Mouse (Mus musculus): ENCODE data around the gene Cav3. TPM values are rescaled to one million over a fixed set of nuclear protein-coding genes. Genes with fewer than 3 reads are reported as not detected.

The Cav3 gene
- not detected in 2 replicates for total RNA-seq (2014; rRNA removed)
- polyA plus RNA-seq (2015; fragmentation: Nextera tagmentation; extraction: Ambion mirVana): 0.13 TPM in 2 replicates

GRCm38 (mm10) chr6:112459341-112459749 is at the start of gene Cav3:
Gene Cav3, plus strand, starts transcription at chr6:112459505.
- DNase-seq: no peak
- TF ChIP-seq CTCF (IDR thresholded peaks at IDR 0.05; ENCODE audit: low read depth): no peak
- ATAC-seq: no peak
- 65% methylated on average over 12 of the region's 12 CpGs for WGBS
- no peaks in the 10 kb centered on the region for H3K4me1 ChIP-seq (ENCODE audit: insufficient read depth)
- H3K27ac ChIP-seq (ENCODE audit: low read depth, low read length): no peak within 1 kb of the TSS
- H3K27me3 ChIP-seq (ENCODE audit: insufficient read depth, low read length): no peaks in the 10 kb centered on the region
- H3K4me3 ChIP-seq (ENCODE audit: low read depth, low read length): no peak within 1 kb of the TSS
- H3K4me2 ChIP-seq (ENCODE audit: low read depth): no peak within 1 kb of the TSS
- no peaks in the 10 kb centered on the region for H3K9me3 ChIP-seq (ENCODE audit: low read length)
- no peaks in the 10 kb centered on the region for H3K36me3 ChIP-seq (ENCODE audit: insufficient read depth)
- H3K9ac ChIP-seq: no peak within 1 kb of the TSS

DNA sequence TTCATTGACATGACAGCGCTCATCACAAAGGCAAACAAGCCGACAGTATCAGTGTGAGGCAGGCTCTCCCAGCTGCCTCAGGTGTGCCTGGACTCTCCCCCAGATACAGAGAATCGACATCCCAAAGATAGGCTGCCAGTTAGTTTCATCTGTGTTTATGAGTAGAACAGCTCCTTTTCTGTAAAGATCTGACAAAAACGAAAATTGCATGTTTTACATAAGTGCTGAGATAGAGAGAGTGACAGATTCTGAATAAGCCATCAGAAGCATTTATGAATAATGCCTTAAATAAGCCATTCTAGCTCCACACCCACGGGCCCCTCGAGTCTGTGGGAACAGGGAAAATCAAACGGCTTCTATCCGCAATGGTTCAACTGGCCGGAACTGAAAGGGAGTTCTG is 40.0 kb upstream of the Cav3 start:
- Histone ChIP-seq H3K4me2 (ENCODE audit: low read depth) (peak overlapping the region; percentile 3; the same call in 1 of the 2 replicates), H3K27me3 (ENCODE audit: insufficient read depth, low read length) (no peaks in the 10 kb centered on the region), H3K4me1 (ENCODE audit: insufficient read depth) (no peaks in the 10 kb centered on the region), H3K9ac (no peak overlapping the region), H3K4me3 (ENCODE audit: low read depth, low read length) (no peak overlapping the region), H3K9me3 (ENCODE audit: low read length) (no peaks in the 10 kb centered on the region; the same call in 1 of the 2 replicates), H3K36me3 (ENCODE audit: insufficient read depth) (no peaks in the 10 kb centered on the region), H3K27ac (ENCODE audit: low read depth, low read length) (peak overlapping the region; percentile 67; the same call in 1 of the 2 replicates)
- no peak for TF ChIP-seq CTCF (IDR thresholded peaks at IDR 0.05; ENCODE audit: low read depth)
- peak; percentile 74 for ATAC-seq
- 54% methylated on average over 9 of the region's 9 CpGs for WGBS
- DNase-seq: peak; percentile 39

GRCm38 (mm10) chr6:112420883-112421282 is 38.4 kb upstream of the Cav3 start:
- Histone ChIP-seq H3K9ac (no peak overlapping the region), H3K4me3 (ENCODE audit: low read depth, low read length) (no peak overlapping the region), H3K36me3 (ENCODE audit: insufficient read depth) (no peaks in the 10 kb centered on the region), H3K27ac (ENCODE audit: low read depth, low read length) (no peak overlapping the region), H3K9me3 (ENCODE audit: low read length) (no peaks in the 10 kb centered on the region; the same call in 1 of the 2 replicates), H3K4me1 (ENCODE audit: insufficient read depth) (no peaks in the 10 kb centered on the region), H3K27me3 (ENCODE audit: insufficient read depth, low read length) (no peaks in the 10 kb centered on the region), H3K4me2 (ENCODE audit: low read depth) (no peak overlapping the region)
- ATAC-seq: no peak
- WGBS: 96% methylated on average over 1 of the region's 1 CpGs
- no peak for DNase-seq
- peak; percentile 24; the same call in 1 of the 2 replicates for TF ChIP-seq CTCF (IDR thresholded peaks at IDR 0.05; ENCODE audit: low read depth)

GRCm38 (mm10) chr6:112423746-112424501 is 35.4 kb upstream of the Cav3 start:
- Histone ChIP-seq H3K9me3 (ENCODE audit: low read length) (no peaks in the 10 kb centered on the region; the same call in 1 of the 2 replicates), H3K4me3 (ENCODE audit: low read depth, low read length) (no peak overlapping the region), H3K27me3 (ENCODE audit: insufficient read depth, low read length) (no peaks in the 10 kb centered on the region), H3K27ac (ENCODE audit: low read depth, low read length) (0 out of 2 replicates have a peak overlapping the region, but pooled peaks have one; percentile 15), H3K36me3 (ENCODE audit: insufficient read depth) (no peaks in the 10 kb centered on the region), H3K4me2 (ENCODE audit: low read depth) (no peak overlapping the region), H3K9ac (no peak overlapping the region), H3K4me1 (ENCODE audit: insufficient read depth) (no peaks in the 10 kb centered on the region)
- no peak for TF ChIP-seq CTCF (IDR thresholded peaks at IDR 0.05; ENCODE audit: low read depth)
- DNase-seq (peak; percentile 76), ATAC-seq (peak; percentile 47)
- WGBS: 67% methylated on average over 8 of the region's 8 CpGs

DNA sequence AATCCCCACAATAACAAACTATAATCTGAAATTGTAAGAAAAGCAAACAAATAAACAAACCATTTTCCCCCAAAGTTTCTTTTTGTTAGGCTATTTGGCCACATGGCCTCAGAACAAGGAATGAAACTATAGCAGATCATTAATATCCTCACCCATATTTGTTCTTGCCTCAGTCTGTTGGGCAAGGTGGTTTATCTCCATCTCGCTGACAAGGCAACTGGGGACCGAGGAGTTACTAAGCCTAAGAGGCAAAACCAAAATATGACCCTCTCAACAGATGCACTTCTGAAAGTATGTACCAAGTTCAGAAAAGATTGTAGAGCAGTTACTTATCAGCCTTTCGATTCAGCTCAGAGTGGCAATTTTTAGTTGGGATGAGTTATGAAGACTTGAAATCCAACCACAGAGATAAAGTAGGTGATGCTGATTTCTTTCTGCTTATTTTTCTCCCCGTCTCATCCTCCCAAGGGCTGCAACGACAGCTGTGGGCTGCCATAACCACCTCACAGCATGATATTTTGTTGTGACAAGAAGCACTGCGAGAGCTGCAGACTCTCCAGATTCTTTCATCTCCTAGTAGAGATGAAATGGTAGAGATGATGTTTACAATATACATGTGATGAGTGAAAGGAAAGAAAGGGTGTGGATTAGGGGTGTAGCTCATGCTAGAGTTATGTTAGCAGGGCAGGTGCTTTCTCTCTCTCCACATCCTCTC is 33.1 kb upstream of the Cav3 start:
- Histone ChIP-seq H3K4me2 (ENCODE audit: low read depth) (no peak overlapping the region), H3K4me1 (ENCODE audit: insufficient read depth) (no peaks in the 10 kb centered on the region), H3K4me3 (ENCODE audit: low read depth, low read length) (no peak overlapping the region), H3K36me3 (ENCODE audit: insufficient read depth) (no peaks in the 10 kb centered on the region), H3K27me3 (ENCODE audit: insufficient read depth, low read length) (no peaks in the 10 kb centered on the region), H3K27ac (ENCODE audit: low read depth, low read length) (no peak overlapping the region), H3K9me3 (ENCODE audit: low read length) (no peaks in the 10 kb centered on the region; the same call in 1 of the 2 replicates), H3K9ac (no peak overlapping the region)
- 68% methylated on average over 6 of the region's 6 CpGs for WGBS
- TF ChIP-seq CTCF (IDR thresholded peaks at IDR 0.05; ENCODE audit: low read depth): no peak
- ATAC-seq: 0 out of 2 replicates have a peak, but pooled peaks have one; percentile 16
- no peak for DNase-seq

DNA sequence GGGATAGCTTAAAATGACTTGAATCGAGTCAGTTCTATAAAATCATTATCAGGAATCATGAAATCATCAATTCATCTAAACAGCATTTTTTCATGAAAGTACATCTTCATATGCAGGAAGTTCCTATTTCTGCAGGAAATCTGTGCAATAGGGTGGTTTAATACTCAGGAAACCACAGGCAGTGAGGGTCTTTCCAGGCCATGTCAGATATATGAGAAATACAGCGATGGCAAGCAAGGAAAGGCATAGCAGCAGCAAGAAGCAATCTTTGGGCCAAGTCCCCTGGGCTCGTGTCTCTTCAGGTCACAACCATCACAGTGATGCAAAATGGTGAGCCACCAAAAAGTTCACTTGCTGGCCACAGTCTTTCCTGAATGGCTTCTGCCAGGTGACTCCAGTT is 13.6 kb upstream of the Cav3 start:
- WGBS: 94% methylated on average over 3 of the region's 3 CpGs
- no peaks in the 10 kb centered on the region for H3K27me3 ChIP-seq (ENCODE audit: insufficient read depth, low read length)
- H3K27ac ChIP-seq (ENCODE audit: low read depth, low read length): no peak overlapping the region
- H3K4me2 ChIP-seq (ENCODE audit: low read depth): no peak overlapping the region
- TF ChIP-seq CTCF (IDR thresholded peaks at IDR 0.05; ENCODE audit: low read depth): no peak
- H3K9me3 ChIP-seq (ENCODE audit: low read length): no peaks in the 10 kb centered on the region
- no peak overlapping the region for H3K9ac ChIP-seq
- ATAC-seq (no peak), DNase-seq (no peak)
- no peak overlapping the region for H3K4me3 ChIP-seq (ENCODE audit: low read depth, low read length)
- H3K36me3 ChIP-seq (ENCODE audit: insufficient read depth): no peaks in the 10 kb centered on the region
- H3K4me1 ChIP-seq (ENCODE audit: insufficient read depth): no peaks in the 10 kb centered on the region

DNA sequence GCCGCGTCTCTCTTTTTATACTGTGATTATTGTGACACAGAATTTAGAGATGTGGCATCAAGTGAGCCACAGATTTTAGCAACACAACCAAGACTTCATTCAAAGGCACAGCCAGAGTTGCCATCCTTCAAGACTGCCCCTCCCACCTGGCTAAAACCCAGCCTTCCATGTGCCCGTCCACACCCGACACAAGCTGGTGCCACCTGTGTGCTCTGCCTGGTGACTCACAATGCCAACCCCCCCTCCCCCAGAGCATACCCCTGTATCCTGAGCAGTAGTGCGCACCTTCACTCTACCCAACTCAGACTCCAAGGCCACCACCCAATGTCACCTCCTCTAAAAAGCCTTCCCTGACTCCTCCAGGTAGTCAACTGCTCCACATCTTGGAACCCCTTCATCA is 2.2 kb downstream of the Cav3 start:
- ATAC-seq: no peak
- H3K9me3 ChIP-seq (ENCODE audit: low read length): no peaks in the 10 kb centered on the region
- WGBS: 90% methylated on average over 5 of the region's 5 CpGs
- H3K9ac ChIP-seq: no peak overlapping the region
- no peaks in the 10 kb centered on the region for H3K36me3 ChIP-seq (ENCODE audit: insufficient read depth)
- DNase-seq: no peak
- H3K27ac ChIP-seq (ENCODE audit: low read depth, low read length): no peak overlapping the region
- H3K4me2 ChIP-seq (ENCODE audit: low read depth): no peak overlapping the region
- H3K4me1 ChIP-seq (ENCODE audit: insufficient read depth): no peaks in the 10 kb centered on the region
- no peaks in the 10 kb centered on the region for H3K27me3 ChIP-seq (ENCODE audit: insufficient read depth, low read length)
- TF ChIP-seq CTCF (IDR thresholded peaks at IDR 0.05; ENCODE audit: low read depth): no peak
- H3K4me3 ChIP-seq (ENCODE audit: low read depth, low read length): no peak overlapping the region

Data from forebrain, postnatal 0 days (tissue).